Mouse (Mus musculus) forebrain, embryonic 16.5 days (tissue): ENCODE measurements around the gene S100b. TPM values are rescaled to one million over a fixed set of nuclear protein-coding genes. Genes with fewer than 3 reads are reported as not detected.
A peak's percentile ranks its signal among the peaks of the same experiment; 100 is the strongest.

Experiments
- ATAC-seq: fragments of 200-750 bp; cut with Nextera tagmentation; 2 replicates; pipeline ENCODE4 v1.8.0; 2017; ENCODE audit warnings: mild to moderate bottlenecking, moderate library complexity
- H3K27ac ChIP-seq: fragments of 300-500 bp; sonication (generic); 2 replicates; pipeline ENCODE4 v1.5.1; 2014; ENCODE audit warnings: low read length, control low read depth
- H3K27me3 ChIP-seq: fragments of 300-500 bp; sonication (generic); replicated peaks from 2 replicates; pipeline ENCODE4 v1.6.1; 2014; ENCODE audit warnings: low read length; ENCODE audit not compliant: control insufficient read depth, insufficient read depth
- H3K36me3 ChIP-seq: fragments of 300-500 bp; sonication (generic); 2 replicates; pipeline ENCODE4 v1.6.1; 2014; ENCODE audit not compliant: control insufficient read depth, insufficient read depth
- H3K4me1 ChIP-seq: fragments of 300-500 bp; sonication (generic); replicated peaks from 2 replicates; pipeline ENCODE4 v1.6.1; 2014; ENCODE audit warnings: low read length; ENCODE audit not compliant: control insufficient read depth, insufficient read depth
- H3K4me2 ChIP-seq: fragments of 300-500 bp; sonication (generic); 2 replicates; pipeline ENCODE4 v1.6.1; 2014; ENCODE audit warnings: mild to moderate bottlenecking, low read length, control low read depth
- H3K4me3 ChIP-seq: fragments of 300-500 bp; sonication (generic); replicated peaks from 2 replicates; pipeline ENCODE4 v1.5.1; 2014; ENCODE audit warnings: mild to moderate bottlenecking, low read length, control low read depth
- H3K9ac ChIP-seq: fragments of 300-500 bp; sonication (generic); replicated peaks from 2 replicates; pipeline ENCODE4 v1.6.1; 2014; ENCODE audit warnings: low read depth, low read length, control low read depth
- H3K9me3 ChIP-seq: fragments of 300-500 bp; sonication (generic); 2 replicates; pipeline ENCODE4 v1.6.1; 2016; ENCODE audit warnings: low read length; ENCODE audit not compliant: control insufficient read depth
- WGBS: fragments of 180-500 bp; shearing (Covaris S2); extraction: QIAGEN DNeasy Blood & Tissue Kit; methylation state at CpG from one replicate; pipeline ENCODE4 v1.1.7; 2014; 5-methylcytosine and 5-hydroxymethylcytosine counted together
- microRNA counts: library from miRNA; unstranded; fragments of <30 nt; microRNA quantifications from one replicate; lab custom pipeline; 2016
- microRNA-seq: library from miRNA; unstranded; fragments of <30 nt; microRNA quantifications from one replicate; pipeline ENCODE4, GENCODE M21; 2017
- polyA plus RNA-seq: library from polyadenylated mRNA; unstranded; fragments of >200 nt; fragmentation: Nextera tagmentation; extraction: Ambion mirVana; gene quantifications from 2 replicates; pipeline ENCODE4 v1.2.1, GENCODE M21; 2015

S100b gene
- polyA plus RNA-seq, 1 experiment from 2014 or later: 1.2 TPM

- H3K4me1 ChIP-seq: no peaks in the 10 kb centered on the region
- H3K36me3 ChIP-seq: peaks cover 28% of the 10 kb centered on the region
- no peak for ATAC-seq
- WGBS: 73% methylated on average over 11 of the region's 11 CpGs
- H3K9me3 ChIP-seq: no peaks in the 10 kb centered on the region
- H3K9ac ChIP-seq: no peak overlapping the region
- H3K4me3 ChIP-seq: no peak overlapping the region
- no peak overlapping the region for H3K27ac ChIP-seq
- no peak overlapping the region for H3K4me2 ChIP-seq
- H3K27me3 ChIP-seq: no peaks in the 10 kb centered on the region
Observed at GRCm38 (mm10) chr10:76288268-76288993, 34.8 kb downstream of the S100b start.

- Histone ChIP-seq H3K4me2 (no peak overlapping the region), H3K9ac (no peak overlapping the region), H3K4me1 (no peaks in the 10 kb centered on the region), H3K27ac (no peak overlapping the region), H3K36me3 (peaks cover 29% of the 10 kb centered on the region), H3K27me3 (no peaks in the 10 kb centered on the region), H3K9me3 (no peaks in the 10 kb centered on the region), H3K4me3 (no peak overlapping the region)
- WGBS: 88% methylated on average over 5 of the region's 5 CpGs
- no peak for ATAC-seq
Observed at GRCm38 (mm10) chr10:76289052-76289451, 35.4 kb downstream of the S100b start.

- WGBS: 83% methylated on average over 3 of the region's 3 CpGs
- peaks cover 26% of the 10 kb centered on the region for H3K36me3 ChIP-seq
Observed at GRCm38 (mm10) chr10:76289936-76290671, 36.5 kb downstream of the S100b start.

DNA sequence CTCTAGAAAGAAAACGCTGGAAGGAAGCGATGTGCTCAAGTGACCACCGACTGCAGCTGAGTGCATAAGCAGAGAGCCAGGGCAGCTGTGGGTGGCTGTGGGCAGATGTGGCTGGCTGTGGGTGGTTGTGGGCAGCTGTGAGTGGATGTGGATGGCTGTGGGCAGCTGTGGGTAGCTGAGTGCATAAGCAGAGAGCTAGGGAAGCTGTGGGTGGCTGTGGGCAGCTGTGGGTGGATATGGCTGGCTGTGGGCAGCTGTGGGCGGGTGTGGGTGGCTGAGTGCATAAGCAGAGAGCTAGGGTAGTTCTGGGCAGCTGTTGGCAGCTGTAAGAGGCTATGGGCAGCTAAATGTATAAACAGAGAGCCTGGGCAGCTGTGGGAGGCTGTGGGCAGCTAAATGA, 39.6 kb downstream of the S100b start:
- peaks cover 23% of the 10 kb centered on the region for H3K36me3 ChIP-seq
- H3K4me2 ChIP-seq: no peak overlapping the region
- H3K27me3 ChIP-seq: no peaks in the 10 kb centered on the region
- H3K4me3 ChIP-seq: no peak overlapping the region
- ATAC-seq: no peak
- H3K9ac ChIP-seq: no peak overlapping the region
- H3K4me1 ChIP-seq: no peaks in the 10 kb centered on the region
- 92% methylated on average over 4 of the region's 4 CpGs for WGBS
- H3K9me3 ChIP-seq: no peaks in the 10 kb centered on the region
- no peak overlapping the region for H3K27ac ChIP-seq

More at GRCm38 (mm10) chr10:76289936-76290671, 36.5 kb downstream of the S100b start:
- Histone ChIP-seq H3K4me1 (no peaks in the 10 kb centered on the region), H3K4me2 (no peak overlapping the region), H3K4me3 (no peak overlapping the region), H3K27me3 (no peaks in the 10 kb centered on the region), H3K9ac (no peak overlapping the region), H3K27ac (no peak overlapping the region), H3K9me3 (no peaks in the 10 kb centered on the region)
- no peak for ATAC-seq

GRCm38 (mm10) chr10:76300133-76300532, 46.5 kb downstream of the S100b start:
- no peaks in the 10 kb centered on the region for H3K4me1 ChIP-seq
- H3K36me3 ChIP-seq: peaks cover 24% of the 10 kb centered on the region
- H3K9ac ChIP-seq: no peak overlapping the region
- H3K4me3 ChIP-seq: no peak overlapping the region
- H3K9me3 ChIP-seq: no peaks in the 10 kb centered on the region
- H3K27me3 ChIP-seq: no peaks in the 10 kb centered on the region
- ATAC-seq: no peak
- H3K4me2 ChIP-seq: no peak overlapping the region
- WGBS: 90% methylated on average over 5 of the region's 5 CpGs
- no peak overlapping the region for H3K27ac ChIP-seq

- H3K9me3 ChIP-seq: no peaks in the 10 kb centered on the region
- no peaks in the 10 kb centered on the region for H3K27me3 ChIP-seq
- no peak overlapping the region for H3K4me2 ChIP-seq
- peaks cover 22% of the 10 kb centered on the region for H3K36me3 ChIP-seq
- 95% methylated on average over 9 of the region's 9 CpGs for WGBS
- H3K4me1 ChIP-seq: no peaks in the 10 kb centered on the region
- H3K27ac ChIP-seq: no peak overlapping the region
- H3K4me3 ChIP-seq: no peak overlapping the region
- no peak for ATAC-seq
- no peak overlapping the region for H3K9ac ChIP-seq
Observed at GRCm38 (mm10) chr10:76306738-76307137, 53.1 kb downstream of the S100b start.

MicroRNAs within 50 kb of the gene (microRNA counts, 519-probe panel; counts per million panel counts)
- 2,064 counts per million, percentile 33 among the panel's probes with 10 or more counts for microRNA mmu-miR-678 (lab: Ali Mortazavi, UCI)

Small RNAs within 50 kb of the gene (microRNA-seq; reads per million reads assigned to microRNA genes)
- not detected for gene Mir678

Other genes starting within 250 kb of the S100b start
- gene Zfp280b, start 221.2 kb upstream of the S100b start, polyA plus RNA-seq: 12.1 and 12.5 TPM in 2 replicates
- not detected in 2 replicates for gene Slc5a4b, start 142.9 kb upstream of the S100b start, polyA plus RNA-seq
- gene Slc5a4a, start 106.4 kb upstream of the S100b start, polyA plus RNA-seq: not detected in 2 replicates
- 282 and 309 TPM in 2 replicates for gene Prmt2, start 16.0 kb upstream of the S100b start, polyA plus RNA-seq
- 15.9 and 19.6 TPM in 2 replicates for gene Dip2a, start 91.4 kb downstream of the S100b start, polyA plus RNA-seq
- not detected in 2 replicates for gene AC141477.1, start 186.6 kb downstream of the S100b start, polyA plus RNA-seq
- gene Pcnt, start 188.9 kb downstream of the S100b start, polyA plus RNA-seq: 8.7 and 11.8 TPM in 2 replicates
- gene 2610028H24Rik, start 195.2 kb downstream of the S100b start, polyA plus RNA-seq: 0.32 TPM in 1 of 2 replicates, not detected in the other
- 69.2 and 70.3 TPM in 2 replicates for gene Mcm3ap, start 215.1 kb downstream of the S100b start, polyA plus RNA-seq
- 7.1 and 7.2 TPM in 2 replicates for gene Ybey, start 215.3 kb downstream of the S100b start, polyA plus RNA-seq